ENCODE assay signal across 30 mouse cellular contexts in genomic region chr7:109529741-109530140, GRCm38 (mm10). TPM values are rescaled to one million over a fixed set of nuclear protein-coding genes. Genes with fewer than 3 reads are reported as not detected.
"Had no signal": no experiment of that assay in that cellular context is flagged by ENCODE, and none has a peak within 500 bp of the region (broad histone marks: within the 10 kb centered on the region; RNA-seq: fewer than 3 reads in every experiment).

No protein-coding gene starts in this region.

- H3K4me2 ChIP-seq: heart, embryonic 11.5 days; heart, embryonic 13.5 days; heart, embryonic 15.5 days; hindbrain, embryonic 13.5 days; hindbrain, embryonic 15.5 days; kidney, embryonic 15.5 days; limb, embryonic 12.5 days; liver, embryonic 11.5 days; liver, embryonic 13.5 days; liver, embryonic 15.5 days had no signal

- H3K9ac ChIP-seq: heart, embryonic 13.5 days; heart, embryonic 15.5 days; hindbrain, embryonic 13.5 days; hindbrain, embryonic 15.5 days; kidney, embryonic 15.5 days; limb, embryonic 12.5 days; liver, embryonic 13.5 days; liver, embryonic 15.5 days; liver, postnatal 0 days had no signal

- H3K4me3 ChIP-seq: gastrocnemius, adult 2 months; heart, adult 2 months; heart, embryonic 13.5 days; heart, embryonic 15.5 days; hindbrain, embryonic 13.5 days; hindbrain, embryonic 15.5 days; kidney, embryonic 15.5 days; limb, embryonic 10.5 days; limb, embryonic 12.5 days; liver, embryonic 13.5 days; liver, embryonic 15.5 days had no signal

- H3K27ac ChIP-seq: heart, adult 2 months; heart, embryonic 13.5 days; heart, embryonic 15.5 days; hindbrain, embryonic 13.5 days; hindbrain, embryonic 15.5 days; hindbrain, postnatal 0 days; kidney, embryonic 15.5 days; kidney, postnatal 0 days; limb, embryonic 10.5 days; limb, embryonic 12.5 days; liver, embryonic 13.5 days; liver, embryonic 15.5 days had no signal

- H3K9me3 ChIP-seq: heart, embryonic 13.5 days; heart, embryonic 15.5 days; hindbrain, embryonic 13.5 days; hindbrain, embryonic 15.5 days; kidney, embryonic 15.5 days; limb, embryonic 10.5 days; limb, embryonic 12.5 days; liver, embryonic 13.5 days; liver, embryonic 15.5 days had no signal

- H3K27me3 ChIP-seq: heart, embryonic 13.5 days; heart, embryonic 15.5 days; hindbrain, embryonic 13.5 days; hindbrain, embryonic 15.5 days; kidney, embryonic 15.5 days; limb, embryonic 12.5 days; liver, embryonic 13.5 days; liver, embryonic 15.5 days had no signal

- ATAC-seq: hindbrain, postnatal 0 days; intestine, embryonic 16.5 days; liver, postnatal 0 days had no signal

- H3K4me1 ChIP-seq: hindbrain, embryonic 13.5 days; hindbrain, embryonic 15.5 days; kidney, embryonic 15.5 days; limb, embryonic 10.5 days; limb, embryonic 12.5 days had no signal

- DNase-seq: gastrocnemius, adult 2 months; gastrocnemius, postnatal 10 days; gastrocnemius, postnatal 25 days; heart, adult 11 months; heart, adult 2 months; heart, postnatal 14 days; heart, postnatal 36 days; kidney, adult 11 months; kidney, adult 2 months; kidney, adult 9 months; kidney, postnatal 36 days; layer of hippocampus, adult 9-11 months; layer of hippocampus, postnatal 36 days; liver; liver, embryonic 13.5 days; liver, postnatal 0 days had no signal

RNA-seq across cellular contexts. Expression of gene Trim66, which starts 21.8 kb away (rescaled TPM):
- polyA plus RNA-seq: heart, embryonic 13.5 days; heart, embryonic 15.5 days; heart, postnatal 0 days; kidney, embryonic 15.5 days; liver, embryonic 15.5 days had no signal
